In the genomic region with DNA sequence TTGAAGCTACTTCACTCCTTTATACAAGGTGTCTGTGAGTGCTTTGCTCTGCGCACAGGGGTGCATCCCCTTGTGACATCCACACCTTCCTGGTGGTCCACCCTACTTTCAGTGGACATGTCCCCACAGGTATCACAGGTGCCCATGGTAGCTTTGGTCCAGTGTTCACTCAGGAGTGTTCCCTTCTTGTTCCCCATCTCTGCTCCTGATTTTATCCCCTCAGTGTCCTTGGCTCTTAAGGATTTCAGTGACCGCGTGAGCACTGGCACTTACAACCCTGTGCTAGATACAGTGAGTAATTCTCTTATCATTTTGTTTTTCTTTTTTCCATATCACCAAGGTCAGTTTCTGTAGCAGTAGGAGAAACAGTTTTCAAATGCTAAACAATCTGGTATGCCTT, we compare ENCODE assay signal across 17 mouse cellular contexts.
"Had no signal": no experiment of that assay in that cellular context is flagged by ENCODE, and none has a peak within 500 bp of the region (broad histone marks: within the 10 kb centered on the region; RNA-seq: fewer than 3 reads in every experiment).

No protein-coding gene starts in this region.

- H3K4me3 ChIP-seq: midbrain, embryonic 10.5 days; midbrain, embryonic 12.5 days; myocyte; neural tube, embryonic 13.5 days; neural tube, embryonic 15.5 days; stomach, embryonic 15.5 days had no signal

- DNase-seq: lung, adult 18-20 months; lung, embryonic 14.5 days; lung, postnatal 10 days; lung, postnatal 4 days; midbrain, embryonic 14.5 days; retina, postnatal 1 day; right cerebral cortex, postnatal 14 days; thymus, adult 2 months; thymus, postnatal 25 days; thymus, postnatal 4 days had no signal

- H3K4me1 ChIP-seq: midbrain, embryonic 10.5 days; midbrain, embryonic 12.5 days; neural tube, embryonic 13.5 days; neural tube, embryonic 15.5 days; stomach, embryonic 15.5 days had no signal

- H3K27me3 ChIP-seq: midbrain, embryonic 12.5 days; neural tube, embryonic 13.5 days; neural tube, embryonic 15.5 days; stomach, embryonic 15.5 days had no signal

- H3K27ac ChIP-seq: midbrain, embryonic 10.5 days; midbrain, embryonic 12.5 days; neural tube, embryonic 13.5 days; neural tube, embryonic 15.5 days; stomach, embryonic 15.5 days; stomach, postnatal 0 days had no signal
